8 mouse cellular contexts compared by ENCODE assay signal in the genomic region with DNA sequence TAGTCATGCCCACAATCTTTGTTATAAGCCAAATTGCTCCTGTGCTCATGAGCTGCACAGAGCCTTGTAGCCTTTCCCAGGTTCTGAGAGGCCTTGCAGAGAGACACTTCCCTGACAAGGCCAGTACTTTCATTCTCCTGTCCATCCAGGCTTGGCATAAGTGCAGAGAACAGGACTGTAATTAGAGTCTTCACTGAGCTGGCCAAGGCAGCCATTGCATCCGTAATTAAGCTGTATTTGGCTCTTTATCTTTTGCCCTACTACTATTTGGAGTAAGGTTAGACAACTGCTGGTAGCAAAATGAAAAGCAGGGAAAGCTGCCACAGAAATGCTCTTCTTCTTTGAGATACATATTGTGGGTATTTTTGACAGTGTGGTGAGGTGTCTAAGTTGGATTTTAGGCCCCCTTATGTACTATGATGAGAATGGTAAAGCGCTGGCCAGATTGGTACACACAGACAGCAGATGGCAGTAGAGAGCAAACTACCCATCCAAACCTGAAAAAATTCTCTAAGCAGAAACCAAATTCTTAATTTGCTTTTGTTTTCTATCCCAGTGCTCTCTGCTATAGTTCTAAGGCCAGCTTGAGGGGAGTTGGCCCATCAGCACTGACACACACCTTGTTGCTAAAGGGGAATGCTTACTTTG. TPM values are rescaled to one million over a fixed set of nuclear protein-coding genes. Genes with fewer than 3 reads are reported as not detected.
DNase-seq lines count a peak whose midpoint lies in the region; ATAC-seq and TF ChIP-seq lines count a peak whose summit lies in the region.

No protein-coding gene starts in this region.

- peak; percentile 40 to 61 for DNase-seq in left cerebral cortex, adult 18-20 months (ENCODE audit: low spot score in 2 of 2)
- no peak for DNase-seq in left cerebral cortex, adult 11 months (ENCODE audit: low spot score)
- peak; percentile 79 for DNase-seq in NIH3T3 (ENCODE audit: low read depth)
- peak; percentile 24 for DNase-seq in cerebellum, adult 9-11 months
- peak; percentile 34 to 66 for DNase-seq in heart, postnatal 14 days
- no peak for DNase-seq in liver, embryonic 14.5 days (ENCODE audit: low read depth in 3 of 3, low spot score in 3 of 3)
- no peak for DNase-seq in urinary bladder, adult 2 months (ENCODE audit: low spot score)

- H3K4me3 ChIP-seq in liver, embryonic 14.5 days (ENCODE audit: insufficient read depth in 1 of 2, low read depth in 2 of 2, low read length in 2 of 2), result no peak overlapping the region
- no peak overlapping the region for H3K4me3 ChIP-seq in neural tube, embryonic 12.5 days

- H3K4me1 ChIP-seq in liver, embryonic 14.5 days (replicated peaks; ENCODE audit: control insufficient read depth in 2 of 2, insufficient read depth in 2 of 2, low read length in 1 of 2), result no peaks in the 10 kb centered on the region
- no peaks in the 10 kb centered on the region for H3K4me1 ChIP-seq in neural tube, embryonic 12.5 days

- H3K4me2 ChIP-seq in liver, embryonic 14.5 days (ENCODE audit: low read depth), result no peak overlapping the region
- H3K4me2 ChIP-seq in neural tube, embryonic 12.5 days (replicated peaks), result no peak overlapping the region

- peak; percentile 70 for TF ChIP-seq CTCF in liver, embryonic 14.5 days (IDR thresholded peaks at IDR 0.05; ENCODE audit: low read depth)

- ATAC-seq in liver, embryonic 14.5 days (ENCODE audit: insufficient read depth), result no peak
- ATAC-seq in neural tube, embryonic 12.5 days (ENCODE audit: low FRiP score, low read depth), result peak; percentile 41; the same call in 1 of the 2 replicates

- H3K9ac ChIP-seq in liver, embryonic 14.5 days (replicated peaks), result no peak overlapping the region
- H3K9ac ChIP-seq in neural tube, embryonic 12.5 days, result no peak overlapping the region

- no peak for TF ChIP-seq EP300 in liver, embryonic 14.5 days (IDR thresholded peaks at IDR 0.05; ENCODE audit: low read depth)

- intact Hi-C loops in heart, postnatal 14 days (cut with DNase I), result loop anchor here (10.0 kb wide), 1 partner anchor 793 kb away; no protein-coding TSS in a partner anchor

- H3K9me3 ChIP-seq in liver, embryonic 14.5 days (ENCODE audit: control insufficient read depth, low read length), result no peaks in the 10 kb centered on the region
- no peaks in the 10 kb centered on the region for H3K9me3 ChIP-seq in neural tube, embryonic 12.5 days

- no peaks in the 10 kb centered on the region for H3K27me3 ChIP-seq in liver, embryonic 14.5 days (ENCODE audit: control insufficient read depth, insufficient read depth, low read length)
- no peaks in the 10 kb centered on the region for H3K27me3 ChIP-seq in neural tube, embryonic 12.5 days (replicated peaks)

- 52% methylated on average over 2 of the region's 2 CpGs for WGBS in liver, embryonic 14.5 days (ENCODE audit: insufficient replicate concordance)
- 44% methylated on average over 2 of the region's 2 CpGs for WGBS in neural tube, embryonic 12.5 days

- no peak overlapping the region for H3K27ac ChIP-seq in liver, embryonic 14.5 days
- no peak overlapping the region for H3K27ac ChIP-seq in neural tube, embryonic 12.5 days

- H3K36me3 ChIP-seq in liver, embryonic 14.5 days (replicated peaks; ENCODE audit: control insufficient read depth, insufficient read depth, low read depth), result no peaks in the 10 kb centered on the region
- H3K36me3 ChIP-seq in neural tube, embryonic 12.5 days, result no peaks in the 10 kb centered on the region

RNA-seq across cellular contexts. Expression of a gene that starts 36.4 kb away (rescaled TPM):
- 1 to 10 TPM; 2.0 to 2.1 TPM for total RNA-seq in left cerebral cortex, adult 18-20 months (2021)
- 1 to 10 TPM; 1.2 to 1.8 TPM for total RNA-seq in heart, postnatal 14 days (2021)
- 0.13 and 0.14 TPM in 2 replicates for polyA plus RNA-seq in liver, embryonic 14.5 days (2012; rRNA removed)
- polyA plus RNA-seq in liver, embryonic 14.5 days (2014; fragmentation: Nextera tagmentation; extraction: Ambion mirVana), result 0.20 and 0.25 TPM in 2 replicates
- polyA plus RNA-seq in neural tube, embryonic 12.5 days (2016; fragmentation: Nextera tagmentation; extraction: Ambion mirVana), result 0.33 and 0.38 TPM in 2 replicates
- polyA plus RNA-seq in urinary bladder, adult 2 months (2012; rRNA removed), result 0.04 and 0.15 TPM in 2 replicates

Comparison
In these comparisons a context has a peak if more than half of its experiments do, and no peak if none do; other contexts are left out.
1. DNase-seq: peak in left cerebral cortex, adult 18-20 months (2 of 2), NIH3T3 (single experiment), cerebellum, adult 9-11 months (single experiment) and heart, postnatal 14 days (2 of 2); none in left cerebral cortex, adult 11 months (single experiment), liver, embryonic 14.5 days (0 of 3) and urinary bladder, adult 2 months (single experiment).